Mouse (Mus musculus) ZHBTc4 (cell line): ENCODE measurements around the gene Pou3f1.

ENCODE experiments used
- DNase-seq: peaks from one replicate; pipeline ENCODE4 v3.0.0-alpha.2; 2011; ENCODE audit warnings: low read depth, low spot score

Gene Pou3f1

DNA sequence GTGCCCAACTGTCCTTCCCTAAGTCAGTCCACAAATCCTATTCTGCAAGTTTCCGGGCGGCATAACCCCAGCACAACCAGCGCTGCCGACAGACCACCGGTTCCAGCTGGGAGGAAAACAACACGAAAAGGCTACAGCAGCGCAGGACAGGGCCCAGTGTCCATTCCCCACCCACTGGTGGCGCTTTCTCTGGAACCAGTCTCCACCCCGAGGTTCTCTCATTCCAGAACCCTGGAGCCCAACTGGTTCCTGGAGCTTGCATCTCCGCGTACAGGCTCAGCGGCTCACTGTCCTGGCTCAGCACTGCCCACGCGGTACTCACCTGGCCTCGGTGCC, at the start of gene Pou3f1:
Pou3f1 (plus strand) TSS at position 290 of the 336 bp plus-strand sequence.
- DNase-seq, result no peak

DNA sequence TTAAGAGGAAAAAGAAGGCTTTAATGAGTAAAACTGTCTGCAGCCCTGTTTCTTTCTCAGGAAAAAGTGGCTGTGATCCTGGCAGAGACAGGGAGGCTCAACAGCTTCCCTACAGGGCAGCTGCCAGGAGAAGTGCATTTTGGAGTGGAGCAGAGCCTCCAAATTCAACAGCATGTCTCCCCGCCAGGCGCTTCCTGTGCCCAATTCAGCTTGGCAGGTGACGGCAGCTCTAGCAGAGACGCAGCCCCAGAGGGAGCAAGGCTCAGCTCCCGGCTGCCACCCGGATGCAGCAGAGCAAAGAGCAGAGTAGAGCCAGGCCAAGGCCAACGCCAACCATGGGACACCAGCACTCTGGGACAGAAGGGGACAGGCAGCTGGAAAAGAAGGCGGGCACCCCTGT, 49.4 kb upstream of the Pou3f1 start:
- DNase-seq, result peak; percentile 27

DNA sequence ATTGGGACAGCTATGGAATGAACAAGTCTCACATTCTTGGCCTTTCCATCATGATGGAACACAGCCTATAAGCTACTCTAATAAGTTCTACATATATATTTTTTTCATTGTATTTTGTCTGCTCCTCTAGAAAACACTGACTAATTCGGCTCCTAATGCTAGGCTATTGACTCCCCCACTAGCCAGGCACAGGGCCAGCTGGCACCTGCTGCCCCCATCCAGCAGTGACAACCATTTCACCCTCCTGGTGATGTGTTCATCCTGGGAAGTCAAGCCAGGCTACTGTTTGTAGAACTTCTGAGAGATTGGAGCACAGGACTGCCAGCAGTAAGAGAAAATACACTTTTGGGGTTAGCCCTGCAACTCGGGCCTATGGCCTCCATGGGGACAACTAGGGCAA, 46.5 kb upstream of the Pou3f1 start:
- no peak for DNase-seq

DNA sequence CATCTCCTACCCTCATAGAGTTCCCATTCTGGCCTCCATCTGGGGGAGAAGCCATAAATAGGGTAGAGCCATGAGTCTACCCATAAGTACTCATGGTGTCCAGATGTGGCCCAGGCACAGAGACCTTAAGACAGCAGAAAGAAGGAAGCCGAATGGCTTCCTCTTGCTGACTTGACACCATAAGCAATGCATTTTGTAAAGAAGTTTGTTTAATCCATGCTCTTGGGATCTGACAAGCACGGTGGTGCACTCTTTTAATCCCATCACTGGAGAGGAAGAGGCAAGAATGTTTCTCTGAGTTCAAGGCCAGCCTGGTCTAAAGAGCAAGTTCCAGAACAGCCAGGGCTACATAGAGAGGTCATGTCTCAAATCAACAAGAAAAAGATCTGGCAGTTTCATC, 45.9 kb upstream of the Pou3f1 start, which contains the start of gene 3100002H09Rik:
3100002H09Rik (minus strand) TSS at position 101 of the 400 bp plus-strand sequence.
- no peak for DNase-seq

DNA sequence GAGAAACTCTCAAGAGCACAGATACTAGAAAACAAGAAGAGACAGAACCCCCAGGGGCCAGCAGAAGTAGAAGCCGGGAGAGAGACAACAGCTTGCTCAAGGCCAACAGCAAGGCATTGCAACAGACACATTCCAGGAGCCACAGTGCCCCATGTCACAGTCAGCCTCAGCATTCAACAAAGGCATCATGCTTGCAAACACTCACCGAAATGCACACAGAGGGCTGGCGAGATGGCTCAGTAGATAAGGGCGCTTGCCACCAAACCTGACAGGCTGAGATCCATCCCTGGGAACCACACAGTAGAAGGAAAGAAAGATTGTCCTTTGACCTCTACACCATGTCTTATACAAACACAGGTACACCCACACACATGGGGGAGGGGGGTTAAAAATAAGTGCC, 44.8 kb upstream of the Pou3f1 start:
- DNase-seq, result no peak

DNA sequence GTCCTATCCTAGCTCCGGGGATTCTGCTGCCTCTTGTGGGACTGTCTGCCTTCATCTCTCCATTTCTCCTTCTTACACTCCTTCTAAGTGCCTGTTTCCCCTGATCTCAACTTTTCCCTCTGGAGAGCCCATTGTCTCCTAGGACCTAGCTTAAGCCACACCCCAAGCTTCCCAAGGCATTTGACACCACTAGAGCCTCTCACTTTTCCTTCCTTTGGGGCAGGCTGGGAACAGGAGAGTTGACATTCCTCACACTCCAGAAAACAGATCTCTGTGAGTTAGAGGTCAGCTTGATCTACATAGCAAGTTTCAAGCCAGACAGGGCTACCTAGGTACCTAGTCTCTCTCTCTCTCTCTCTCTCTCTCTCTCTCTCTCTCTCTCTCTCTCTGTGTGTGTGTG, 42.4 kb upstream of the Pou3f1 start:
- peak; percentile 87 for DNase-seq

DNA sequence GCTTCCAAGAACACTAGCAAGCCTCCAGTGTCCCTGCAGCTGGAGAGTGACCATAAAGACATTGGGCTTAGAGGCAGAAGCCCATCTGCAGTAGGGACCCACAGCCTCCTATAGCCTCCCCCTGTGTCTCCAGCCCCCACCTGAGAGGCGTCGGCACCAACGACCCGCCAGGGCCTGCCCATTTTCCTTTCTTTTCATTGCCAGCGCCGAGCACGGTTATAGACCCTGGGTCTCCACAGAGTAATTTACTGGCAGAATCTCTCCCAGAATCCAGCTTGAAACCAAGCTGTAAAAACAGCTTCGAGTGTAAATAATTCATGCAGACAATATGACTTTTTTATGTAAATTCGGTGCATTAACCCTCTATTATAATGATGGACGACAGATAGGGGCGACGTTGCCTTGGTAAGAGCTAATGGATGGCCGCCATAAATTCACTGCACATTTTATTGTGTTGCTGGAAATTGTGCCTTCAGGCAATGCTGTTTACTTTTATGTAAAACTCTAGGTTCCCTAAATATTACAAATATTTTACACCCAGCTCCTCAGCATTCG, 41.1 kb upstream of the Pou3f1 start:
- DNase-seq, result no peak

DNA sequence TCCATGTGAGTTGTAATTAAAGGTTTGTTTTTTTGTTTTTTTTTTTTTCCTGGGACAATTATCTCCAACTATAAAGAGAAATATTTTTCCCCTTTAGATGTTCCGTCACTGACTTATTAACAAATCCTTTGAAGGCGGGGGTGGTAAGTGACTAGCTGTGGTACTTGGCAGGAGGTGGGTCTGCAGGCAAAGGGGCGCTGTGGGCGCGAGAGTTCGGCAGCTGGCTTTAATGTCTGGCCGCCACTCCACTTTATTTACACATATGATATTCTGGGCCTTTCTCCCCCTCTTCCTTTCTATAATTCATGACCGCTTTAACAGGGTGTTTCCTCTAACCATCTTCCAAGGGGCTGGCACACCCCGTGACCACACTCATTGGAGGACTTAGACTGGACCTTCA, 40.6 kb upstream of the Pou3f1 start:
- DNase-seq, result no peak

DNA sequence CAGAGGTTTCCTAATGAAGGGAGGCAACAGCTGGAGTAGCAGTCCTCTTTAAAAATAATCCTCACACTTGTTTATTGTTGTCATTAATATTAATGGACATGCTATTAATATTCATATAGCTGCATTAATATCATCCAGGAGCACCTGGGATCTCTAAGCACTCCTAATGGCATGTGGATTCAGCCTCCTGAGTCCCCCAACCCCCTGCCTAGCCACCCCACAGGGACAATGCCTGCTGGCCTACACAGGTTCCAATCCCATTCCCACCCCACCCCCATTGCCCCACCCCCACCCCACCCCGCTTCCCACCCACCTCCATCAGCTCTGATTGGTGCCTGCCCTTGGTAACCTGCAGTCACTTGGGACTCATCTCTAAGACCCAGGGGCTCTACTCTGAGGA, 40.0 kb upstream of the Pou3f1 start:
- DNase-seq, result no peak

DNA sequence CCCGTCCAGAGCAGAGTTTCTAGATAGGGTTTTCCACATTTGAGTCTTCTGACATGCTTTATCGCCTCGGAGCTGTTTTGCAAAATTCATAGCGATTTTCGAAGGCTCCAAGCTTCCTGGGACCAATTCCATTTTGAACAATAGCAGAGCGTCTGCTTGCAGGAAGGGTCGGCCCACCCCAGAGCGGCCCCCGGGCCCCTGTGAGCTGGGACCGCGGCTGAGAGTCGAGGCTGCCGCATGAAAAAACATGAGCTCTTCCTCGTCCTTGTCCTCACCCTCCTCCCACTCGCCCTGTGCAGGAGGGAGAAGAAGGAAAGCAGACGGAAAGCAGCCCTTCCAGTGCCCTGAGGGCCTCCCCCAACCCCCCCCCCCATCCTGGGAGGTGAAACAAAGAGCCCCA, 38.0 kb upstream of the Pou3f1 start:
- no peak for DNase-seq

DNA sequence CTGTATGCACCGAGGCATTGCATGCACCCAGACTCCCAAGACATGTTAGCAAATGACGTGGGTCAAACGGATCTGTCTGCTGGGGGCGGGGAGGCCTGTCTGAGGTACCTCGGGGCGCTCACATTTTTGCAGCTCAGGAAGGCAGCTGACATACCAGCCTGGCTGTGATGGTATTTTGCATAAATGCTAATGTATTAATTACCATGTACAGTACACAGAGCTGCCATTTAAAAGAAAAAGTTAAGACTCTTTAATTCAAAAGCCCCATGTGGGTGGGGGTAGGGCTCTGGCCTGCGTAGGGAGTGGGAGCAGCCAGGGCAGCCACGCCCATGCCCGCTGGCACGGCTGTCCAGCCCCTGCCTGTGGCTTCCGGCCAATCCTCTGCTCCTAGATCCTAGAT, 35.2 kb upstream of the Pou3f1 start:
- peak; percentile 39 for DNase-seq

DNA sequence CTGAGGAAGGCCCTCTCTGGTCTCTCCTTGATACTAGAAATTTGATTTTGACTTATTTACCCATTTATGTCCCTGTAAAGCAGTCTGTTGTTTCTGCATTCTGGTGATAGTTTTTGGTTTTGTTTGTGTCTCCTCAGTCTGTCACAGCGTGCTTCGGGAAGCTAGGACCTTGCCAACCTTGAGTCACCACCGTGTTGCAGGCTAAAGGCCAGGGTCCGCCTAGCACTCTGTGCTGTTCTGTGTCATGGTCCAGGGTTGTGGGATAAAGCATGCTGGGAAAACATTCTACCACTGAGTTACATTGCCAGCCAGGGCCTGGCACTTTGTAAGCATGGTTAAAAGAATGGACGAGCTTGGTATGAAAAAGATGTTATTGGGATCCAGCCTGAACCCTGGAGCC, 34.0 kb upstream of the Pou3f1 start:
- DNase-seq, result no peak

DNA sequence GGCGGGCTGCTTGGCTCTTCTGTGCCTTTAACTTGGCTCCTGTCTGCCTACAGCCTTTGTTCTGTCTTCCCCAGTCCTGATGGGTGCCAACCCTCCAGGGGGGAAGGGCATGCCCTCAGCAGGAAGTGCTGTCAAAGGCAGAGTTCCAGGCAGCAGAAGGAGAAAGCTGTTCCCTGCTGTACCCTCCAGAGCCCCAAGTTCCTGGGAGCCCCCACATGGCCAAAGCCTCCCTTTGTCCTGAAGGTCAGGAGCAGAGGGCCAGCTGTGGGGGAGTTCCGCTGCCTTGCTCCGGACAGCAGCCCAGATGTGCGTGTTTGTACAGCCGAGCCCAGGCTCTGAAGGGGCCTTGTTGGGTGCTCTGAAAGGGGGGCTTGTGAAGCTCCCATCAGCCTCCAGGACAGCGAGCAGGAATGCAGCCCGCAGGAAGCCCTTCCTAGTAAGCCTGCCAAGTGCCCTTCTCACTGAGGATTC, 32.5 kb upstream of the Pou3f1 start:
- no peak for DNase-seq

DNA sequence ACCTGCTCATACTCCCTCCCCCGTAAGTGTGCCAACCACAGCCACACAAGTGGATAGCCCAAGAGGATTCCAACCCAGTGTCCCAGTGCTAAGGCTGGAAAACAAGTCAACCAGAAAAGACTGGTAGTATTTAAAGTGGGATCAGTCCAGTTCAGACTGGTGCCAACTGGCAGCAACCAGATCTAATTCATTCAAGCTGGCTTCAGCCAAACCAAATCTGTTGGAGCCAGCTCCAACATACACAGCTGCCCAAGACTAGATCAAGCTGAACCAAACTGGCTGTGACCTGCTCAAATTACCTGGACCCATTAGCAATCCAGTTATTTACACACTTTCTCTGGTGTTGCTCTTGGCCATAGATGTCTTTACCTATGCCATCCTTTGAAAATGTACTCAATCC, 29.8 kb upstream of the Pou3f1 start:
- DNase-seq, result peak; percentile 49

DNA sequence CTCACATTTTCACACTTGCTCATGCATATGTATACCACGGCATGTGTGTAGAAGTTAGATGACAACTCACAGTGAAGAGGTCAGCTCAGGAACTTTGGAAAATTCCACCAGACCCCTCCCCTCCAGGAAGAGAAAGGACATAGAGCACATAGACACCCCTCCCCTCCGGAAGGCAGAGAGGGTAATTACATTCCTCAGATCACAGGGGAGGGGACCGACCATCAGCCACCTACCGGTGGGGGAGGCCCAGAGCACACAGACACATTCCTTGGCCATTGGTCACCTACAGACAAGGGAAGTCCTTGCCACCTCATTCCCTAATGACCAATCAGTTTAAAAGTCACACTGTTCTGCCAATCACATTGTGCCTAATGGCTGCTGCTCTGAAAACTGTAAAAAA, 25.2 kb upstream of the Pou3f1 start:
- DNase-seq, result peak; percentile 70

DNA sequence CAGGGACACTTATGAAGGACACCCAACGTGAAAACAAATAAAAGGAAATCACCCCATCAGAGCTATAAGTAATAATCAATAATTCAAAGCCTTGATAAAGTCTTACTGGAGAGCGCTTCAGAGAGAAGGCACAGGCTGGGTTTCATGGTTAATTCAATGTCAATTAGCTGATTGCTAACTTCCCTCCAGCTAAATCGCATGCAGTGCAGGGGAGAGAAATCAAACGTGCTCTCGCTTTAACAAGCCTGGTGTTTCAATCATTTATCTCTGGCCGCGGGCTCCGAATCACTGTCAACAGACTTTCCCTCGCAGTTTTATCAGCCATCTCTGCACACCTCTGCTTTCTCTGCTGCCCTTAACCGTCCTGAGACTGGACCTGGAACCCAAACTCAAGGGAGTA, 23.8 kb upstream of the Pou3f1 start:
- DNase-seq, result no peak

DNA sequence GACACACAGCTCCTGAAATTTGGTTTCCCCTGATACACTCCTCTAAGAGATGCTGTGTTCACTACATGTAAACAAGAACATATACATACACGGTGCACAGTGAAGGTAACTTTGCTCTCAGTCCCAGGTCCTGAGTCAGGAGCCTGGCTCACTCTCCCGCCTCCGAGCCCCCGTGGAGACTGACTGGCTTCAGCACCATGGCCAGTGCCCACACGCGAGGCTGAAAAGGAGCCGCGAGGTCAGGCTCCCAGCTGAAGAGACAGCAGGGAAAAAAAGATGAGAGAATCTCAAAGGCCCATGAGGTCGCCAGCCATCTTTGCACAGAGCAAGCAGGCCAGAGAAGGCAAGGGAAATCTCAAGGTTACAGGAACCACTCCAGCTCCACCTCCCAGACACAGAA, 23.3 kb upstream of the Pou3f1 start:
- DNase-seq, result peak; percentile 72

DNA sequence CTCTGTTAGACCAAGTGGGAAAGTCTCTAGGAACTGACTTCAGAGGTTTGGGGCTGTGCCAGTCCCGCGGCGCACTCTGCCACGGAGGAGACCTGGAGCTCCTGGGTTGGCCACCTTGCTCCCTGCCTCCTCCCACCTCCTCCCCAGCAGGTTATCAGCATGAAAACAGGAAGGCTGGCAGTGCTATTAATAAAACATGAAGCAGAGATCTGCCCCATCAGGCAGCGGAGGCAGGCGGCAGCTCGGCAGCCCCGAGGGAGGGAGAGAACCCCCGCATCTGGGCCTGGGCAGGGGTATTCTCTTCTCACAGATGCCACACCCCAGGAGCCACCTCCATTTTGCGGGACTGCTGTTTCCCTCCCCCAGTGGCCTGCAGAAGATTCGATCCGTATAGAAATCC, 16.9 kb upstream of the Pou3f1 start:
- DNase-seq, result peak; percentile 48

DNA sequence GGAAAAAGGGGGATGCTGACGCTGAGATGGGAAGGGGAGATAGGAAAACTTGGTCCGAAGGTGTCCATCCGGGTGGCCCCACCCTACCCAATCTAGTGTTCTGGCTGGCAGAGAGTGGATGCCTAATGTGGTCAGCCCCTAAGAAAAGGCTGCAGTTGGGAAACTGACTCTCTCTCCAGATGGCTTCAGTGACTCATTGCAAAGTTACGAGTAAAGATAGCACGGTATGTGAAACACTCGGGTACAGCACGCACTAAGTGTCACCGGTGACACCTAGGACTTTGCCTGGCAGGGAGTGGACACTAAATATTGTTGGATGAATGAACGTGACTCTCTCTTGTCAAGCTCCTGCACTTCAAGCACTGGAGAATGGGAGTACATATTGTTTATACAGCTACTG, 12.7 kb upstream of the Pou3f1 start:
- DNase-seq, result no peak

DNA sequence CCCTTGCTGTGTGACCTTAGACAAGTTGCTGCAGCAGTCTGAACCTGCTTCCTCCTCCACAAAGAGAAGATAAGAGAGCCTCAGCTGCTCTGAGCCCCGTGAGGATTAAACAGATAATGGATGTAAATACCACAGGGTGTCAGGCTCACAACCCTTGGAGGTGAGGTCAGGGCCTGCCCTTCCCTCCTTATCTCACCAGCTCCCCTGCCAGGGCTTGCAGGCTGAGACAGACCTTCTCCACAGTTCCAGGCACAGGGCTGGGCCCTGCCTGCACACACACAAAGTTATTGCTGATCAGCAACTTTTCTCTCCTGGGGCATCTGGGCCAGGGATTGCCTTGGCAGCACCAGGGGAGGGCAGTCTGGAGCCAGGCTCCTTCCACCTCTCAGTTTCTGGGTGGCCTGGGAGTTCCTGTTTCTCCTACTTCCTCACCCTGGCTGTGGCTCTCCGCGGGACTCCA, 11.6 kb upstream of the Pou3f1 start:
- DNase-seq, result peak; percentile 73

DNA sequence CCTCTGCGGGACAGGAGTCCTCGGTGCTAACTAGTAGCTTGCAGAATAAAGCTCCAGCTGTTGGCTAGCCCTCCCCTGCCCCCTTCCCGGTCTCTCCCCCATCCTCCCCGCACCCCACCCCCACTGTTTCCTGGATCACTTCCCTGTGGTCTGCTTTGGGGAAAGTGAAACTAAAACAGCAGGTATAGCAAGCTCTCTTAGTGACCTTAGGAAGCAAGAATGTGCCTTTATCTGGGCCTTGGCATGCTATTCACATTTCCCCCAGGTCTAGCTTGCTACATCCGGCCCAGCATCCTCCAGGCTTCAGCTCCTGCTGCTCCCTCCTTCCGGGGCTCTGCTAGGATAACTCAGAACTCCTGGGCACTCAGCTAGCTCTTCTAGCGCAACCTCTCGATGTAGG, 10.0 kb upstream of the Pou3f1 start:
- peak; percentile 47 for DNase-seq

DNA sequence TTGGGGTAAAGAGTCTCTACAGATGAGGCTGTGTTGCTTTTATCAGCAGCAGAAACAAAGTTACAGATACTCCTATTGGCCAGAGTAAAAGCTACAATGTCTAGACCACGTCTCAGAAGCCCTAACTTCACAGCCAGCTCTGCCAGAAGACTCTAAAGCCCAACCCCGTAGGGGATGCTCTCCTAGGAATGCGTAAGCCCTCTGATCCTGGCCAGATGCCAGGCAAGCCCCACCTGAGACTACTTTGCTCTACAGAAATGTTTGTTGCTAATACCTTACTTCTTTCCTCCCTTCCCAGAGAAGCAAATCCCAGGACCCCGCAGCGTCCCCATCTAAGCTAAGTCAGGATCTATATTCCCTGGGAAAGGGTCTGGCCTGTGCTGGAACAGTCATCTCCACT, 8.7 kb upstream of the Pou3f1 start:
- DNase-seq, result no peak

DNA sequence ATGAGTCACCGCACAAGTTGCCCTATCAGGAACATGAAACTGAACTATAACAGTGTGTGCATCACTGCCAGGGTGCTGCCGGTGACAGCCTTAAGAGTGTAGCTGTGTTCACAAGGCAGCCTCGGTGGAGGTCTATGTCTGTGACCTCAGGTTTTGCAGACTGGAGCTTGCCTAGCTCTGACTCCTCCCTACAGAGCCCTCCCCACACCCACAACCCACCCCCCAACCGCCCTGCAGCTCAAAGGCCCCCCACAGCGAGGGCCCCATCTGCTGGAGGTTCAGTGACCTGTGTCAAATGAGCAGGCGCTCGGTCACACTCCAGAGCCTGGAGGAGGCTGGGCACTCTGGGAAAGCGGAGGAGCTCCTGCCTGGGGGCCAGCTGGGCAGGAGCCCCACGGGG, 3.7 kb upstream of the Pou3f1 start:
- peak; percentile 65 for DNase-seq
